Mouse (Mus musculus): Measurements from ENCODE around the gene Olfr695. TPM values are rescaled to one million over a fixed set of nuclear protein-coding genes. Genes with fewer than 3 reads are reported as not detected.
"Not testable (repeated sequence)": the region's sequence is repeated elsewhere in the genome, so short reads cannot be mapped to it uniquely, and the experiment has no call there.

Gene Olfr695
- not detected in 2 replicates for polyA plus RNA-seq (2012; rRNA removed)

DNA sequence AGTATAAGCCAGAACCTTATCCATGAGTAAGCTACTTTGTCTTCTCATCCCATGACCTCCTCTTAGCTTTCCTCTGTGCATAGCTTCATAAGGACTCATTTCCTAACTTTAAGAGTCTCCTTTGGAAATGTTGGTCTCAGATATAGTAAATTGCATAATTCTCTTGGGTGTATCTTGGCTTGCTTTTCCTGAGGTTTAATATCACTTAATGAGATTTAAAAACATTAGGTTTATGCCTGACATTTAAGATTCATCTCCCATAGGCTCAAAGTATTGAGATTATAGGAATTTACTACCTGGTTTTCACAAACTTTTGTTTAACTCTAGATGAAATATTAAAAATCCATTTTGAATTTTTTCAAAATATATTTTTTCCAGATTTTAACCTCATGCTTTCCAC, at the start of gene Olfr695:
Gene Olfr695, minus strand, starts transcription at position 101 of the 400 bp plus-strand sequence.
- TF ChIP-seq CTCF (IDR thresholded peaks at IDR 0.05; ENCODE audit: insufficient read depth, low read length) (no peak), POLR2A (IDR thresholded peaks at IDR 0.05; ENCODE audit: borderline replicate concordance, extremely low read depth, low read depth, low read length) (no peak)
- Histone ChIP-seq H3K4me1 (ENCODE audit: control insufficient read depth, insufficient read depth, low read length) (no peaks in the 10 kb centered on the region), H3K4me3 (replicated peaks; ENCODE audit: extremely low read depth, low read depth, low read length) (no peak within 1 kb of the TSS)
- DNase-seq: no peak

DNA sequence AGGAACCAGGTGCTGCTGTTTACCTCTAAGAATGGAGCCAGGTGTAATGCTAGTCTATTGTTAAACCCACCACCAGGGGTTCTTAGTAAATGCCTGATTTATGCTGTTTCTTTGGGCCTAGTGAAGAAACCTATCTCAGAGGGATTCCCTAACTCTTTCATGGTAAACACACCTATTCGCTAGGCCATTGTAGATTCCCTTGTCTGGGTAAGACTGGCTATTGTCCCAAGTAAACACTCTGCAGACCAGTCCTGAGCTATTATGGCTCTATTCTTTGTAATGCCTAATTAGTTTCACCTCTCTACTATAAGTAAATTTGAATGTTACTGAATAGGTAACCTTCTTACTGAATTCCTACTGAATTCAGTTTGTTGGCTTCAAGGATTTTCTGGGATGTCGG, 44.8 kb upstream of the Olfr695 start:
- not testable (repeated sequence) for H3K4me3 ChIP-seq (replicated peaks; ENCODE audit: extremely low read depth, low read depth, low read length); H3K4me1 ChIP-seq (ENCODE audit: control insufficient read depth, insufficient read depth, low read length); DNase-seq
- 93% methylated on average over 2 of the region's 2 CpGs for WGBS

DNA sequence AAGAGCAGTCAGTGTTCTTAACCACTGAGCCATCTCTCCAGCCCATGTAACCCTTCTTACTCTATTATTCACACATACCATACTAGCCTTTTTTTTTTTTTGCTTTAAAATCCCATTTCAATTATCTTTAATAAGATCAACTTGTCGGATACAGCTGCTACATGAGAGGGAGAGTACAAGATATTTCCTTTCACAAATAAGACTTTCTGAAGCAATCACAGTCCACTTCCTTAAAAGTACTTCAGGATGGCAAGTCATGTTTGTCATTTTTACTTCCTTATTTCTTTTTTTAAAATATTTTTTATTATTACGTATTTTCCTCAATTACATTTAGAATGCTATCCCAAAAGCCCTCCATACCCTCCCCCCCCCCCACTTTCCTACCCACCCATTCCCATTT, 42.6 kb upstream of the Olfr695 start:
- Histone ChIP-seq H3K4me1 (ENCODE audit: control insufficient read depth, insufficient read depth, low read length) (no peaks in the 10 kb centered on the region), H3K4me3 (replicated peaks; ENCODE audit: extremely low read depth, low read depth, low read length) (no peak overlapping the region)
- 75% methylated on average over 2 of the region's 2 CpGs for WGBS
- DNase-seq: no peak
- no peak for TF ChIP-seq POLR2A (IDR thresholded peaks at IDR 0.05; ENCODE audit: borderline replicate concordance, extremely low read depth, low read depth, low read length)
- no peak for TF ChIP-seq CTCF (IDR thresholded peaks at IDR 0.05; ENCODE audit: insufficient read depth, low read length)

DNA sequence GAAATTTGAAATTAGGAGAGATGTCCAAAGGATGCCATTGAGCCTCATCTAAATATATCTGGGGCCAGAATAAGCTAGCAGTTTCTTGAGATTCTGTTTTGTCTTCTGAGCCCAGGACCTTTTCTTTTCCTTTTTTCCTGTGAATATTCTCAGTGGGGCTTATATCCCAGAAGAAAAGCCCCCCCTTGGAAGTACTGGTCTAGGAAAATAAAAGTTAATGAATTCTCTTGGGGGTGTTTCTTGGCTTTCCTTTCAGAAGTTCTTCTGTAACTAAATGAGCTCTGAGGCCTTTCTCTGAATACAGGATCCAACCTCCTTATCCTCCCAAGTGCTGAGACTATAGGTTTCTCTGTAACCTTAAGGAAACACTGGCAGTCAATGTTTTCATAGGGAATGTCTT, 39.1 kb upstream of the Olfr695 start, which contains the start of gene Olfr698:
Gene Olfr698, minus strand, starts transcription at position 101 of the 400 bp plus-strand sequence.
- TF ChIP-seq CTCF (IDR thresholded peaks at IDR 0.05; ENCODE audit: insufficient read depth, low read length) (no peak), POLR2A (IDR thresholded peaks at IDR 0.05; ENCODE audit: borderline replicate concordance, extremely low read depth, low read depth, low read length) (no peak)
- DNase-seq: no peak
- Histone ChIP-seq H3K4me3 (replicated peaks; ENCODE audit: extremely low read depth, low read depth, low read length) (no peak within 1 kb of the TSS), H3K4me1 (ENCODE audit: control insufficient read depth, insufficient read depth, low read length) (no peaks in the 10 kb centered on the region)

DNA sequence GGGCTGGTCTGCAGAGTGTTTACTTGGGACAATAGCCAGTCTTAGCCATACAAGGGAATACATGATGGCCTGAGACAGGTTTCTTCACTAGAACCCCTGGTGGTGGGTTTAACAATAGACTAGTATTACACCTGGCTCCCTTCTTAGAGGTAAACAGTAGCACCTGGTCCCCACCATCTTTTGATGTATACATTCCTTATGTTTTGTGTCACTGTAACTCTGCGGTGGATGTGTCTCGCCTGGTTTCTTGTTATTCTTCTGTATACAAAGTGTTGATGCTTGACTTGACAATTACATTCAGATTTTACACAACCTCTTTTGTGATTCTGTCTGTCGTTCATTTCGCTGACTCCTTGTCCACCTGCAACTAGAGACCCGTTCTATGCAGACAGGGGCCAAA, 29.6 kb upstream of the Olfr695 start:
- Histone ChIP-seq H3K4me1 (ENCODE audit: control insufficient read depth, insufficient read depth, low read length) (no peaks in the 10 kb centered on the region), H3K4me3 (replicated peaks; ENCODE audit: extremely low read depth, low read depth, low read length) (no peak overlapping the region)
- WGBS: 86% methylated on average over 5 of the region's 5 CpGs
- no peak for TF ChIP-seq CTCF (IDR thresholded peaks at IDR 0.05; ENCODE audit: insufficient read depth, low read length)
- no peak for TF ChIP-seq POLR2A (IDR thresholded peaks at IDR 0.05; ENCODE audit: borderline replicate concordance, extremely low read depth, low read depth, low read length)
- no peak for DNase-seq

DNA sequence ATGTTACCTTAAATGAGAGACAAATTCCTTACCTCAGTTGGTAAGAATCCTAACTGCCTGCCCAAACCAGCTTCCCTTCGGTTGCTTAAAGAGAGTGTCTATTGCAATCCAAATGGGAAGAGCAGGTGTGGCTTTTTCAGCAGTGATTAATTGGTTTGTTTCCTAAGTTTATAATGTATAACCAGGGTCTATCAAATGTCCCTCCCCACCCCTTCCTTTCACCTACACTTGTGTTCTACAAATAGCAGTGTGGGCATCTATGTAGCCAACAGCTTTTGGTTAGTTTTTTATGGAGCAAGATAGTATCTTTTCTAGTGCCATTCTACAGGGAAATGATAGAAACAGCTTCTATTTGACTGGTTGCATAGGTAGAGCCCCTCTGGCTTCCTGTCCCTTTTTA, 26.1 kb upstream of the Olfr695 start, which contains the start of gene Olfr697:
Gene Olfr697, minus strand, starts transcription at position 101 of the 400 bp plus-strand sequence.
- Histone ChIP-seq H3K4me1 (ENCODE audit: control insufficient read depth, insufficient read depth, low read length) (no peaks in the 10 kb centered on the region), H3K4me3 (replicated peaks; ENCODE audit: extremely low read depth, low read depth, low read length) (no peak within 1 kb of the TSS)
- no peak for TF ChIP-seq CTCF (IDR thresholded peaks at IDR 0.05; ENCODE audit: insufficient read depth, low read length)
- TF ChIP-seq POLR2A (IDR thresholded peaks at IDR 0.05; ENCODE audit: borderline replicate concordance, extremely low read depth, low read depth, low read length): no peak
- 79% methylated on average over 1 of the region's 1 CpGs for WGBS
- DNase-seq: no peak

DNA sequence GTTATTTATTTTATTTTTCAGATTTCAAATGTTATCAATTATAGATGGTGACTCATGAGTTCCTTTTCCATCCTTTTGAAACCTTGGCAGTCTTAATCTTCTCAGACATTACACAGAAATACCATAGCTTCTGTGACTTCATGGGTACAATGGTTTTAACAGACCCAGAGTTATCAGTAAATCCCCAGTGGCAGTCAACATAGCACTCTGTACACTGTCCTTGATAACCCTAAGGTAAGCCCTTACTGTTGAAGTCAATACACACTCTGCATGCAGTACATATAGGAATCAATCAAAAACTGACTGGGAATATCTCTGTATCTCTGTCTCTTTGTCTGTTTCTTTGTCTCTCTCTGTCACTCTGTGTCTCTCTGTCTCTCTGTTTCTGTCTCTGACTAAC, 20.8 kb upstream of the Olfr695 start:
- Histone ChIP-seq H3K4me3 (replicated peaks; ENCODE audit: extremely low read depth, low read depth, low read length) (no peak overlapping the region), H3K4me1 (ENCODE audit: control insufficient read depth, insufficient read depth, low read length) (no peaks in the 10 kb centered on the region)
- DNase-seq: no peak
- TF ChIP-seq POLR2A (IDR thresholded peaks at IDR 0.05; ENCODE audit: borderline replicate concordance, extremely low read depth, low read depth, low read length): no peak
- no peak for TF ChIP-seq CTCF (IDR thresholded peaks at IDR 0.05; ENCODE audit: insufficient read depth, low read length)

DNA sequence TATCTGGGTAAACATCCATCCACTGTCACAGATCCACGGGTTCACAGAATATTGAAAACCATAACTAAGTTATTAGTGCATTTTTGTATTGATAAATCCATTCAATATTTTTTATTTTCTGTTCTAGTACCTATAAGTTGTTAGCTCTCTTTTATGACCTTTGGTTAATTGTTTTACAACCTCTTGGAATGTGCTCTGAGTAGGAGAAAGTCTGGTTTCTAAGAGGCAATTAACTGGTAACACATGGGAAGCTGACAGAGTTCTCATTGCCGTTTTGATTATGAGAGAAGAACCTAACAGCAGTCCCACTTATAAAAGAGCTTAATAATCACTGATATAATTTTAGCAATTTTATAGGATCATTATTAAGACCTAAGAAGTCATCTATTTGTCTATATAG, 17.5 kb upstream of the Olfr695 start:
- Histone ChIP-seq H3K4me1 (ENCODE audit: control insufficient read depth, insufficient read depth, low read length) (no peaks in the 10 kb centered on the region), H3K4me3 (replicated peaks; ENCODE audit: extremely low read depth, low read depth, low read length) (no peak overlapping the region)
- DNase-seq: no peak
- 60% methylated on average over 2 of the region's 2 CpGs for WGBS
- TF ChIP-seq POLR2A (IDR thresholded peaks at IDR 0.05; ENCODE audit: borderline replicate concordance, extremely low read depth, low read depth, low read length): no peak
- no peak for TF ChIP-seq CTCF (IDR thresholded peaks at IDR 0.05; ENCODE audit: insufficient read depth, low read length)

DNA sequence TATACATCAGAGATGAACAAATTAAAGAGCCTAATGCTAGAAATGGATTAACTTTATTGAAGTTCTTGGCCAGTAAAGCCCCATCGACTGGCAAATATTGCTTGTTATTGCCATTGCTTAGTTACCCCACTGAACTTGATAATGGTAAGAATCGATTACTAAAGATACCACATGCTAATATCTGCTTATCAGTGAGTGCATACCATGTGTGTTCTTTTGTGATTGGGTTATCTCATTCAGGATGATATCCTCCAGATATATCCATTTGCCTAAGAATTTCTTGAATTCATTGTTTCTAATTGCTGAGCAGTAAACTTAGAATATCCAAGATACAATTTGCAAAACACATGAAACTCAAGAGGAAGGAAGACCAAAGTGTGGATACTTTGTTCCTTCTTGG, 9.5 kb upstream of the Olfr695 start:
- not testable (repeated sequence) for H3K4me3 ChIP-seq (replicated peaks; ENCODE audit: extremely low read depth, low read depth, low read length); H3K4me1 ChIP-seq (ENCODE audit: control insufficient read depth, insufficient read depth, low read length); DNase-seq
- 81% methylated on average over 2 of the region's 2 CpGs for WGBS

DNA sequence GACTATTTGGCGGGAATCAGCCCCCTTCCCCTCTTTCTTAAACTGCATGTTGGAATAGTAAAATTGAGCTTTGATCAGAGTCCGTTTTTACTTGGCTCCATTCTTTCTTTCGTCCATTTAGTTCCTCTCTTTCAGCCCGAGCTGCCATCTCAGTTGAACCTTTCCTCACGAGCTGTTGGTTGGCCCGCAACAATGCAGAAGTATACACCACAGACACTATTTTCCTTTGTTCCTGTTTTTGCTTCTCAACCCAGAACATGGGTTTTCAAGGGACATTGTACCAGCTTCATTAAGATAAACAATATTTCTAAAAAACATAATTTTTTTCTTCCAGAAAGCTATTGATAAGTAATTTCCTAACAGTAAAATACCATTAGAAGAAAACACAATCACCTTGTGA, 4.7 kb downstream of the Olfr695 start:
- Histone ChIP-seq H3K4me1 (ENCODE audit: control insufficient read depth, insufficient read depth, low read length) (no peaks in the 10 kb centered on the region), H3K4me3 (replicated peaks; ENCODE audit: extremely low read depth, low read depth, low read length) (no peak overlapping the region)
- TF ChIP-seq CTCF (IDR thresholded peaks at IDR 0.05; ENCODE audit: insufficient read depth, low read length) (no peak), POLR2A (IDR thresholded peaks at IDR 0.05; ENCODE audit: borderline replicate concordance, extremely low read depth, low read depth, low read length) (no peak)
- 77% methylated on average over 6 of the region's 6 CpGs for WGBS
- no peak for DNase-seq

DNA sequence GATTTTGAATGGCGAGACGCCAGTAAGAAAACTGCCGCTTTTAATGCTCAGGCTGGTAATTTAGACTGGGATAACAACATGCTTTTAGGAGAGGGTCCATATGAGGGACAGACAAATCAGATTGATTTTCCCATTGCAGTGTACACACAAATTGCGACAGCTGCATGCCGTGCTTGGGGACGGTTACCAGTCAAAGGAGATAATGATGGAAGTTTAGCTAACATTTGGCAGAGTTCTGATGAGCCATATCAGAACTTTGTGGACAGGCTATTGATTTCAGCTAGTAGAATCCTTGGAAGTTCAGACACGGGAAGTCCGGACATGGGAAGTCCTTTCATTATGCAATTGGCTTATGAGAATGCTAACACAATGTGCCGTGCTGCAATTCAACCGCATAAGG, 8.5 kb downstream of the Olfr695 start:
- DNase-seq; H3K4me1 ChIP-seq (ENCODE audit: control insufficient read depth, insufficient read depth, low read length); H3K4me3 ChIP-seq (replicated peaks; ENCODE audit: extremely low read depth, low read depth, low read length): not testable (repeated sequence)
- 90% methylated on average over 10 of the region's 10 CpGs for WGBS

Measured in lung, adult 2 months (tissue).